Mouse (Mus musculus) regulatory T cell (primary cell): ENCODE data around the gene Mob3b.
"Not testable (repeated sequence)": the region's sequence is repeated elsewhere in the genome, so short reads cannot be mapped to it uniquely, and the experiment has no call there.

Experiments used
- in situ Hi-C: fragments of 300-600 bp; cut with MboI, MseI; formaldehyde crosslinking; loops from one replicate; pipeline ENCODE4 v1.15.1; 2025; ENCODE audit warnings: high pct_unique_total_duplicates

The Mob3b gene

DNA sequence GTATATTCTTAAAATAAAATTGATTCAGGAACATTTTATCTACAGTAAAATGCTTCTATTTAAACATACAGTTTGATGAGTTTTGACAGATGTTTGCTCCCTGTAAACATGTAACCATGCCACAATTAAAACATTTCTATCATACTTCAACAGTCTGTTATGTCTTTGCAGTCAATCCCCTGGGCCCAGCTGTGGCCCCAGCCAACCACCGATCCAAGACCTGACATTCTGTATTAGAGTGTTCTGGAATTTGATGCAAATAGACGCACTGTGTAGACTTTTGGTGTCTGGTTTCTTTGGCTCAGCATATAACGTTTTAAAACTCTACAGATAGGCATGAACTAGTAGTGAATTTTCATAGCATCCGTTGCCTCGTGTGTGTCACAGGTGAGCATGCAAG, 182.5 kb downstream of the Mob3b start:
- in situ Hi-C loops: no loop called here

DNA sequence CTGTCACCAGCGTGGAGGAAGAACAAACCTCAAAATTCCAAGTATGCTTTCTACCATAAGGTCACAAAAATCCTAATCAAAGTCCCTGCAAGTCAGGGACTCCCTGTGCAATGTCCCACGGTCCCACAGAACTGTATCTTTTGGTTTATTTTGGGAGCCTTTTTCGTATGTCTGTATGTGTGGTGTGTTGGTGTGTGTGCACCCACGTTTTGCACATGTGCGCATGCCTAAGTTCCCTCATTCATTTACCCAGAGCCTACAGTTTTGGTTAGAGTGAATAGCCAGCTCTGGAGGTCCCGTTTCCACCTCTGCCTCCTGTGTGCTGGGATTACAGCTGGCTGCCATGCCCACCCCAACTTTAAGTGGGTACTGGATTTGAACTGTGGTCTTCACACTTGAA, 189.7 kb downstream of the Mob3b start:
- in situ Hi-C loops: no loop called here

GRCm38 (mm10) chr4:34966336-34966957, 190.8 kb downstream of the Mob3b start:
- in situ Hi-C loops: no loop called here

GRCm38 (mm10) chr4:34964906-34965305, 192.4 kb downstream of the Mob3b start:
- in situ Hi-C loops: no loop called here

DNA sequence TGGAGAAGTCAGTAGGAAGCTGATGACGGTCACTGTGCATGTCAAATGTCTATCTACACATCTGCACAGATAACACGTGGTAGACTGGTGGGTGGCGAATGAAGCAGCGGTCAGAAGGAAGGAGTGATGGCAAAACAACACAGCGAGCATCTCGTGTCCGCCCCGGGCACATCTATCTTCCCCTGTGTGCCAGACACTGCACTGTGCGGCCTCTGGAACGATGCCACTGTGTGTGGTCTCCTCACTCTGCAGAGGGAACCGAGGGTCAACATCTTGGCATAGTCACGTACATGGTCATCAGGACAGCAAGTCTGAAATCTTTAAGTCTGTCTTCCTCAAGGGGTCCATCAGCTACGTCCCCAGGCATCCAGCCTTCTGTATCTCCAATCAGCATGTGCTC, 193.3 kb downstream of the Mob3b start:
- in situ Hi-C loops: no loop called here

DNA sequence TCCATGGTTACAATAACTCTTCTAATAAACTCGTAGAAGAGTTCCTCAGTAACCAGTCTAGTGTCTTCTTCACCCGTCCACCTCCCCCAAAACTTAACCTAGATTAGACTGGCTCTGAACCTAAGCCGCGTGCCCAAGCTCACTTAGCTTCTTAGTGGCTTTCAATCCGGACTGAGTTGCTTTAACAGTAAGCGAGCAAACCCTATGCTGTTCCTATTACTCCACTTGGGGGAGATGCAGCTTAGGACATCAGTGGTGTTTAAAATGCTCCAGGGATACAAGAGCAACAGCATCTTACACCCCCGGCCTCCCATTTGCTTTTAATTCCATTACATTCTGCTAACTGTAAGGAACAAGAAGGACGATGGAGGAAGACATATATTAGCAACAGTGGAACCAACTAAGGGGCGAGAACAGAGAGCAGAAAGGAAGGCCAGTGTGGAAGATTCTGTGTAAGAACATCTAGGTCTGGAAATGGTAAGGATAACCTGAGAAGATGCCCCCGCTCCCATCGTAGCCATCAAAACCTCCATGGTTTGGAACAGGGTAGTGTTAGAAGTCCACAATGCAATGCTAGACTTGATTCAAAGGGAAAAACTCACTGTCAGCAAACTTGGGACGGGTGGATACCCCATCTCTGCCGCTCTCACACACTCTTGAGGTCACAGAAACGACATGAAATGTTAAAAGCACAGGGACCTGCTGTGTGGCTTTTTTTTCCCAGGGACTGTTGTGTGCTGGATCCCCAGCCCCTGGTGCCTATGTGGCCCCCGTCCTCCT, 196.3 kb downstream of the Mob3b start:
- in situ Hi-C loops: no loop called here

DNA sequence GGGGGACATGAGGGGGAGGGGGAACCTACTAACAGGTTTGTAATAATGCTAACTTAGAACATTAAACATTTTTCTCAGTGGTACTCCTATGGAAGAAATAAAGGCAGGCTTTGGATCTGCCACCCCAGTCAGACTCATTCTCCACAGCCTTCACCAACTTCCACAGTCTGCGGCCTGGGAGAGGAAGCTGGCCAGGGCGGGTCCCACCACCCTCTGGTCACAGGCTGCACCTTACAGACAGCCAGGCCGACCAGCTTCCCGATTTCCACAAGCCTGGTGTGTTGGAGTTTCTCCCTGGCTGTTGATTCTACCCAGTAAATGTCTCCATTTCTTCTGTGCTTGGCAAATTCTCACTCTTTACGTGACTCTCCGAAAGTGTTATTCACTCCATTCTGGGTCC, 197.8 kb downstream of the Mob3b start:
- in situ Hi-C loops: loop anchor here (10.0 kb wide), 2 partner anchors 205 to 235 kb away; no protein-coding TSS in a partner anchor

- in situ Hi-C loops: loop anchor here (10.0 kb wide), 2 partner anchors 206 to 236 kb away; no protein-coding TSS in a partner anchor
Measured at GRCm38 (mm10) chr4:34958155-34959028, 198.9 kb downstream of the Mob3b start.

GRCm38 (mm10) chr4:34953716-34954115, 203.6 kb downstream of the Mob3b start:
- in situ Hi-C loops: loop anchor here (10.0 kb wide), 2 partner anchors 211 to 241 kb away; no protein-coding TSS in a partner anchor

DNA sequence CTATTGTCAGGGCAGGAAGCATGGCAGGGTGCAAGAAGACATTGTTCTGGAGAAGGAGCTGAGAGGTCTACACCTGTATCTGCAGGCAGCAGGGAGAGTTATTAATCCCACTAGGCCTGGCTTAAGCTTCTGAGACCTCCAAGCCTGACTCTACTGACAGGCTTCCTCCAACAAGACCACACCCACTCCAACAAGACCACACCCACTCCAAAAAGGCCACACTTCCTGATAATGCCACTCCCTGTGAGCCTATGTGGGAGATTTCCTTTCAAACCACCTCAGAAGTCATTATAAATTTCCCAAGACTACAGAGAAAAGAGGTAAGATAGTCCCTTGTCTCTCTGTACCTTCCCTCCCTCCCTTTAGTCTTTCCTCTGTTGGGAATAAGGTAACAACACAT, 210.1 kb downstream of the Mob3b start:
- in situ Hi-C loops: loop anchor here (25.0 kb wide), 1 partner anchor 1840 kb away; no protein-coding TSS in a partner anchor

DNA sequence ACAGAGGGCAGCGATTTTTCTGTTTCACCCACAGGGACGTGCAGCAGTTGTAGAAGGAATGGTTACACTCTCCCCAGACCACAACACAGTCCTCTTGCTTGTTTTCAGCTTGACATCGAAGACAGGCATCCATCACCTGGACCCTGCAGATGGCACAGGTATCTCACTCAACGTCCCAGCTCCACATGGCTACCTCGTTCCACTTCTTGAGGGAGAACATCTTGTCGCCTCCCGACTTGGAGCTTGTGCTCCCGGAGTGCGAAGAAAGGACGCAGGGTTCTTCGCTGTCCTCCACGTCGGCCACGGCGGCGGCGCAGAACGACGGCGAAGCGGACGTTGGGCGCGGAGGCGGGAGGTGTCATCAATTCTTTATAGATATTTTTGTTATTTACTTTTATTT, 216.2 kb downstream of the Mob3b start:
- in situ Hi-C loops: loop anchor here (25.0 kb wide), 1 partner anchor 1846 kb away; no protein-coding TSS in a partner anchor

DNA sequence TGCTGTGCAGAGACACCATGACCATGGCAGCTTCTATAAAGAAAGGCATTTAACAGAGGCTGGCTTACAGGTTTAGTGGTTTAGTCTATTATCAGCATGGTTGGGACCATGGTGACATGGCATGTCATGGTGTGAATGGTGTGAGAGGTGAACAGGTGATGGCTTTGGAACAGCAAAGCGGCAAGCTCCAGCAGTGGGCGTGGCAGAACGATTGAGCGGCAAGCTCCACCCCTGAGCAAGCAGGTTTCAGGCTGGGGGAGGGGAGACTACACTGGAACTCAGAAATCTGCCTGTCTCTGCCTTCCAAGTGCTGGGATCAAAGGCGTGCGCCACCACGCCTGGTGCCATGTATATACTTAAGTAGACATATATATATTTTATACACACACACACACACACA, 228.9 kb downstream of the Mob3b start:
- in situ Hi-C loops: loop anchor here (25.0 kb wide), 1 partner anchor 1859 kb away; no protein-coding TSS in a partner anchor

- in situ Hi-C loops: no loop called here
Measured at GRCm38 (mm10) chr4:34922177-34922870, 235.0 kb downstream of the Mob3b start.

DNA sequence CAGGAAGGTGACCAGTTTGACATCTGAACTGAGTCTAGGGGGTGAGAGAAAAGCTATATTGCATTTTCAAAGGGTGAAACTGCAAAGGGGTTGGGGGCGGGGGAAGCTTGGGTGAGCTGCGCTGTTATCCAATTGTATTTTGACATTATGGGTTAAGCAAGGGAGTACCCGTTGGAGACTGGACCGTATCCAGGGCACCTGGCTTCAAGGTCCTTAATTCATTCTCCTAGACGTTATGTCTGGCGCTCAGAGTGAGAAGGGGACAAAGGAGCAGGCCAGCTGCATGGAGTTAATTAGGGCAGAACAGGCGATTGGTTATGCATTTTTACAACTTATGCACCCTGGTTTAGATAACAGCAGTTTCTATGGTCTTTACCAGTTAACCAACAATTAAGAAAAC, 239.9 kb downstream of the Mob3b start:
- in situ Hi-C loops: no loop called here

DNA sequence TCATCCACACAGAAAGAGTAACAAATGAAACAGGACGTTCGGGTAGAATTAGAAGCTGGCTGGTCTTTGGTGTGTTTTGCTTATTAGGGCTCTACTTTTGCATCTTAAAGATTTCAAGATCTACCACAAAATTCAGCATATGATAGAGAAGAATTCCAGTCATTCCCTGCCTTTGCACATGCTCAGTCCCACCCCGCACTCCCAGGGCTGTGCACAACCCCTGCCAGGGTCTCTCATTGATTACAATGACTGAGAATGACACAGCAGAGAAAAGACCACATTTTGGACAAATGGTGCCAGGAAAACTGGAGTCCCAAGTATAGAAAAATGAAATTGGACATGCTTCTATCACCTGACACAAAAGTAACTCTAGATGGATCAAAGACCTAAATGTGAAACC, 245.1 kb downstream of the Mob3b start:
- in situ Hi-C loops: loop anchor here (5.0 kb wide), 1 partner anchor 120 kb away; no protein-coding TSS in a partner anchor

GRCm38 (mm10) chr4:34911401-34911800, 245.9 kb downstream of the Mob3b start:
- in situ Hi-C loops: loop anchor here (5.0 kb wide), 1 partner anchor 119 kb away; no protein-coding TSS in a partner anchor

- in situ Hi-C loops: no loop called here
Measured at GRCm38 (mm10) chr4:34908127-34908526, 249.2 kb downstream of the Mob3b start.

DNA sequence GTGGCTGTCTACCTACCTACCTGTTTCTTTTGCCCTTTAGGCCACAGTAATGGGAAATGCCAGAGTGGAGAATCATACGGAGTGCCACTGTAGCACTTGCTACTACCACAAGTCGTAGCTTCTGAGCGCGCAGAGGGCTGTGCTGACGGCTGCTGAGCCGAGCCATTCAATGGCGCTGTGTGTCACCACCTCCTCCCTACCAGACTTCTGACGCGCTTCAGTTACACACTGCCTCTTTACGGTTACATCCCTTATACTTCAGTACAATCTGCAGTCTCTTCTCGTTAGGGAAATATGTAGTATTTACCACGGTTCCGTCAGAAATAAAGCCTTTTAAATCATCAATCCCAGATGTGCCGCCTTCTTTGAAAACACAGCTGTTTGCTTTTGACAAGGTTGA, 250.3 kb downstream of the Mob3b start:
- in situ Hi-C loops: no loop called here

DNA sequence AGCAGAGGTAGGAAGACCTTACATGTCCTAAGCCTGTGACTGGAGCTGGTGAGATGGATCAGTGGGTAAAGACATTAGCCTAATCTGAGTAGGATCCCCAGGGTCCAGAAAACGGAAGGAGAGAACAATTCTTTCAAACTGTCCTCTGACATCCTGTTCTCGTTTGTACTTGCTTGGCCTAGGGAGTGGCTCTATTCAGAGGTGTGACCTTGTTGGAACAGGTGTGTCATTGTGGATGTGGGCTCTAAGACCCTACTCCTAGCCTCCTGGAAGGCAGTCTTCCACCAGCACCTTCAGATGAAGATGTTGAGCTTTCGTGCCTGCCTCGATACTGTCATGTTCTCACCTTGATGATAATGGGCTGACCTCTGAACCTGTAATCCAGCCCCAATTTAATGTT, 251.1 kb downstream of the Mob3b start:
- in situ Hi-C loops: no loop called here

DNA sequence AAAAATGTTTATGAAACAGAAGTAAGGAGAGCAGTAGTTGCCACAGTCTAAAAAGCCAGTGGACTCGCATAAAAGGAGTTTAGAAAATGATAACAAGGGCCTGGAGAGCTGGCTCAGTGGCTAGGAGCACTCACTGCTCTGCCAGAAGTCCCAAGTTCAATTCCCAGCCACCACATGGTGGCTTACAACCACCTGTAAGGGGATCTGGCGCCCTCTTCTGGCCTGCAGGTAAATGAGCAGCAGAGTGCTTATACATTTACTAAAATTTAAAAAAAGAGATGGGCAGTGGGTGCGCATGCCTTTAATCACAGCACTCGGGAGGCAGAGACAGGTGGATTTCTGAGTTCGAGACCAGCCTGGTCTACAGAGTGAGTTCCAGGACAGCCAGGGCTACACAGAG, 251.9 kb downstream of the Mob3b start:
- in situ Hi-C loops: no loop called here

- in situ Hi-C loops: not testable (repeated sequence)
Measured at GRCm38 (mm10) chr4:34901582-34901981, 255.7 kb downstream of the Mob3b start.
